Mouse (Mus musculus) ES-E14 (cell line): ENCODE results near the gene Kifc3.

Experiments
- HCFC1 ChIP-seq: IDR thresholded peaks from 2 replicates; pipeline ENCODE4 v1.6.1; 2012; ENCODE audit warnings: low read length, inconsistent platforms, borderline replicate concordance; ENCODE audit not compliant: insufficient read depth
- MAFK ChIP-seq: IDR thresholded peaks from 2 replicates; pipeline ENCODE4 v1.6.1; 2014; ENCODE audit warnings: mild to moderate bottlenecking, low read depth, low read length, inconsistent platforms; ENCODE audit not compliant: insufficient read depth
- ZC3H11A ChIP-seq: IDR thresholded peaks from 2 replicates; pipeline ENCODE4 v1.6.1; 2012; ENCODE audit warnings: low read depth, mild to moderate bottlenecking, inconsistent platforms, low read length, borderline replicate concordance

DNA sequence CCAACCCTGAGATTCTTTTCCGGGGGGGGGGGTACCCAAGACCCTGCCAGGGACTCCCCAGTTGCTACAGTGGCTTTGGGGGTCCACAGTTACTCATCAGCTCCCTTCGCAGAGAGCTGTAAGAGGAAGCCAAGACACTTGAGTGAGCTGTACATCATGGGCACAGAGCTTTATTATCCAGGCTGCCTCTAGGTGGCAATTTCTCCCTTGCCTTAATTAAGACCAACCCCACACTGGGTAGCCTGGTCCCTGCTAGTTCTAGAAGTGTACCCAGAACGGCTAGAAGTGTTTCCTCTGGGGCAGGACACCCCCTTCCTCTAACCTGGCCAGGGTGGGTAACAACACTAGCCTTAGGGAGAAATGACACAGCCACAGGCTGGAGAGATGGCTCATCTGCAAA is 67.4 kb downstream of the Kifc3 start:
- no peak for TF ChIP-seq MAFK
- no peak for TF ChIP-seq HCFC1
- no peak for TF ChIP-seq ZC3H11A
